Mouse (Mus musculus): ENCODE data around the gene S1pr1. TPM values are rescaled to one million over a fixed set of nuclear protein-coding genes. Genes with fewer than 3 reads are reported as not detected.

The S1pr1 gene
- polyA plus RNA-seq, 1 experiment from 2014 or later: 30.2 TPM

- WGBS: 68% methylated on average over 1 of the region's 1 CpGs
- Histone ChIP-seq H3K27me3 (ENCODE audit: control insufficient read depth, insufficient read depth, low read length) (no peaks in the 10 kb centered on the region), H3K4me2 (ENCODE audit: low read depth, low read length) (no peak overlapping the region), H3K9ac (replicated peaks; ENCODE audit: low read depth, low read length) (no peak overlapping the region), H3K27ac (ENCODE audit: low read depth, low read length) (no peak overlapping the region), H3K4me3 (ENCODE audit: low read depth, low read length) (no peak overlapping the region), H3K36me3 (ENCODE audit: control insufficient read depth, insufficient read depth, low read length) (no peaks in the 10 kb centered on the region), H3K4me1 (ENCODE audit: control insufficient read depth, insufficient read depth, low read length) (no peaks in the 10 kb centered on the region), H3K9me3 (ENCODE audit: control insufficient read depth, low read length) (no peaks in the 10 kb centered on the region)
- no peak for ATAC-seq (ENCODE audit: low read depth)
These were observed 25.0 kb downstream of the S1pr1 start for GRCm38 (mm10) chr3:115689920-115690319.

GRCm38 (mm10) chr3:115689352-115689751, 25.5 kb downstream of the S1pr1 start:
- no peak overlapping the region for H3K9ac ChIP-seq (replicated peaks; ENCODE audit: low read depth, low read length)
- no peaks in the 10 kb centered on the region for H3K27me3 ChIP-seq (ENCODE audit: control insufficient read depth, insufficient read depth, low read length)
- no peak overlapping the region for H3K27ac ChIP-seq (ENCODE audit: low read depth, low read length)
- no peak overlapping the region for H3K4me2 ChIP-seq (ENCODE audit: low read depth, low read length)
- no peak overlapping the region for H3K4me3 ChIP-seq (ENCODE audit: low read depth, low read length)
- WGBS: 44% methylated on average over 8 of the region's 8 CpGs
- H3K9me3 ChIP-seq (ENCODE audit: control insufficient read depth, low read length): no peaks in the 10 kb centered on the region
- no peaks in the 10 kb centered on the region for H3K4me1 ChIP-seq (ENCODE audit: control insufficient read depth, insufficient read depth, low read length)
- ATAC-seq (ENCODE audit: low read depth): no peak
- H3K36me3 ChIP-seq (ENCODE audit: control insufficient read depth, insufficient read depth, low read length): no peaks in the 10 kb centered on the region

GRCm38 (mm10) chr3:115687821-115688220, 27.1 kb downstream of the S1pr1 start:
- 84% methylated on average over 2 of the region's 2 CpGs for WGBS
- no peak overlapping the region for H3K4me3 ChIP-seq (ENCODE audit: low read depth, low read length)
- ATAC-seq (ENCODE audit: low read depth): no peak
- H3K4me2 ChIP-seq (ENCODE audit: low read depth, low read length): no peak overlapping the region
- H3K9me3 ChIP-seq (ENCODE audit: control insufficient read depth, low read length): no peaks in the 10 kb centered on the region
- no peaks in the 10 kb centered on the region for H3K36me3 ChIP-seq (ENCODE audit: control insufficient read depth, insufficient read depth, low read length)
- H3K9ac ChIP-seq (replicated peaks; ENCODE audit: low read depth, low read length): no peak overlapping the region
- H3K27ac ChIP-seq (ENCODE audit: low read depth, low read length): no peak overlapping the region
- H3K27me3 ChIP-seq (ENCODE audit: control insufficient read depth, insufficient read depth, low read length): no peaks in the 10 kb centered on the region
- H3K4me1 ChIP-seq (ENCODE audit: control insufficient read depth, insufficient read depth, low read length): no peaks in the 10 kb centered on the region

- no peak overlapping the region for H3K4me2 ChIP-seq (ENCODE audit: low read depth, low read length)
- no peaks in the 10 kb centered on the region for H3K9me3 ChIP-seq (ENCODE audit: control insufficient read depth, low read length)
- H3K27me3 ChIP-seq (ENCODE audit: control insufficient read depth, insufficient read depth, low read length): no peaks in the 10 kb centered on the region
- no peak overlapping the region for H3K9ac ChIP-seq (replicated peaks; ENCODE audit: low read depth, low read length)
- WGBS: 82% methylated on average over 14 of the region's 14 CpGs
- H3K4me3 ChIP-seq (ENCODE audit: low read depth, low read length): no peak overlapping the region
- H3K36me3 ChIP-seq (ENCODE audit: control insufficient read depth, insufficient read depth, low read length): no peaks in the 10 kb centered on the region
- no peak for ATAC-seq (ENCODE audit: low read depth)
- no peak overlapping the region for H3K27ac ChIP-seq (ENCODE audit: low read depth, low read length)
- no peaks in the 10 kb centered on the region for H3K4me1 ChIP-seq (ENCODE audit: control insufficient read depth, insufficient read depth, low read length)
These were observed 32.4 kb downstream of the S1pr1 start for GRCm38 (mm10) chr3:115682328-115683088.

- Histone ChIP-seq H3K9me3 (ENCODE audit: control insufficient read depth, low read length) (no peaks in the 10 kb centered on the region), H3K4me1 (ENCODE audit: control insufficient read depth, insufficient read depth, low read length) (no peaks in the 10 kb centered on the region), H3K36me3 (ENCODE audit: control insufficient read depth, insufficient read depth, low read length) (no peaks in the 10 kb centered on the region), H3K9ac (replicated peaks; ENCODE audit: low read depth, low read length) (no peak overlapping the region), H3K4me3 (ENCODE audit: low read depth, low read length) (no peak overlapping the region), H3K4me2 (ENCODE audit: low read depth, low read length) (no peak overlapping the region), H3K27ac (ENCODE audit: low read depth, low read length) (no peak overlapping the region), H3K27me3 (ENCODE audit: control insufficient read depth, insufficient read depth, low read length) (no peaks in the 10 kb centered on the region)
- no peak for ATAC-seq (ENCODE audit: low read depth)
- WGBS: 82% methylated on average over 1 of the region's 1 CpGs
These were observed 33.7 kb downstream of the S1pr1 start for GRCm38 (mm10) chr3:115681184-115681583.

- Histone ChIP-seq H3K36me3 (ENCODE audit: control insufficient read depth, insufficient read depth, low read length) (no peaks in the 10 kb centered on the region), H3K4me1 (ENCODE audit: control insufficient read depth, insufficient read depth, low read length) (no peaks in the 10 kb centered on the region), H3K4me2 (ENCODE audit: low read depth, low read length) (no peak overlapping the region), H3K4me3 (ENCODE audit: low read depth, low read length) (no peak overlapping the region), H3K27me3 (ENCODE audit: control insufficient read depth, insufficient read depth, low read length) (no peaks in the 10 kb centered on the region), H3K9ac (replicated peaks; ENCODE audit: low read depth, low read length) (no peak overlapping the region), H3K9me3 (ENCODE audit: control insufficient read depth, low read length) (no peaks in the 10 kb centered on the region), H3K27ac (ENCODE audit: low read depth, low read length) (no peak overlapping the region)
- no peak for ATAC-seq (ENCODE audit: low read depth)
- 90% methylated on average over 7 of the region's 7 CpGs for WGBS
These were observed 35.9 kb downstream of the S1pr1 start for GRCm38 (mm10) chr3:115679022-115679421.

- Histone ChIP-seq H3K27me3 (ENCODE audit: control insufficient read depth, insufficient read depth, low read length) (no peaks in the 10 kb centered on the region), H3K9ac (replicated peaks; ENCODE audit: low read depth, low read length) (no peak overlapping the region), H3K4me3 (ENCODE audit: low read depth, low read length) (no peak overlapping the region), H3K9me3 (ENCODE audit: control insufficient read depth, low read length) (no peaks in the 10 kb centered on the region), H3K36me3 (ENCODE audit: control insufficient read depth, insufficient read depth, low read length) (no peaks in the 10 kb centered on the region), H3K27ac (ENCODE audit: low read depth, low read length) (no peak overlapping the region), H3K4me2 (ENCODE audit: low read depth, low read length) (no peak overlapping the region), H3K4me1 (ENCODE audit: control insufficient read depth, insufficient read depth, low read length) (no peaks in the 10 kb centered on the region)
- ATAC-seq (ENCODE audit: low read depth): no peak
- WGBS: 86% methylated on average over 6 of the region's 6 CpGs
These were observed 39.0 kb downstream of the S1pr1 start for GRCm38 (mm10) chr3:115675546-115676535.

- Histone ChIP-seq H3K9ac (replicated peaks; ENCODE audit: low read depth, low read length) (no peak overlapping the region), H3K27me3 (ENCODE audit: control insufficient read depth, insufficient read depth, low read length) (no peaks in the 10 kb centered on the region), H3K4me2 (ENCODE audit: low read depth, low read length) (no peak overlapping the region), H3K36me3 (ENCODE audit: control insufficient read depth, insufficient read depth, low read length) (no peaks in the 10 kb centered on the region), H3K27ac (ENCODE audit: low read depth, low read length) (no peak overlapping the region), H3K4me3 (ENCODE audit: low read depth, low read length) (no peak overlapping the region), H3K4me1 (ENCODE audit: control insufficient read depth, insufficient read depth, low read length) (no peaks in the 10 kb centered on the region), H3K9me3 (ENCODE audit: control insufficient read depth, low read length) (no peaks in the 10 kb centered on the region)
- ATAC-seq (ENCODE audit: low read depth): no peak
- 90% methylated on average over 5 of the region's 5 CpGs for WGBS
These were observed 40.2 kb downstream of the S1pr1 start for GRCm38 (mm10) chr3:115674665-115675064.

- ATAC-seq (ENCODE audit: low read depth): no peak
- H3K27ac ChIP-seq (ENCODE audit: low read depth, low read length): no peak overlapping the region
- H3K9me3 ChIP-seq (ENCODE audit: control insufficient read depth, low read length): no peaks in the 10 kb centered on the region
- no peaks in the 10 kb centered on the region for H3K4me1 ChIP-seq (ENCODE audit: control insufficient read depth, insufficient read depth, low read length)
- H3K9ac ChIP-seq (replicated peaks; ENCODE audit: low read depth, low read length): no peak overlapping the region
- no peak overlapping the region for H3K4me2 ChIP-seq (ENCODE audit: low read depth, low read length)
- H3K36me3 ChIP-seq (ENCODE audit: control insufficient read depth, insufficient read depth, low read length): no peaks in the 10 kb centered on the region
- H3K4me3 ChIP-seq (ENCODE audit: low read depth, low read length): no peak overlapping the region
- 65% methylated on average over 13 of the region's 13 CpGs for WGBS
- H3K27me3 ChIP-seq (ENCODE audit: control insufficient read depth, insufficient read depth, low read length): no peaks in the 10 kb centered on the region
These were observed 41.2 kb downstream of the S1pr1 start for GRCm38 (mm10) chr3:115673663-115674157.

Measured in neural tube, embryonic 14.5 days (tissue).